Mouse (Mus musculus): ENCODE results near the gene Xk.
"Not testable (repeated sequence)": the region's sequence is repeated elsewhere in the genome, so short reads cannot be mapped to it uniquely, and the experiment has no call there.

The Xk gene

DNA sequence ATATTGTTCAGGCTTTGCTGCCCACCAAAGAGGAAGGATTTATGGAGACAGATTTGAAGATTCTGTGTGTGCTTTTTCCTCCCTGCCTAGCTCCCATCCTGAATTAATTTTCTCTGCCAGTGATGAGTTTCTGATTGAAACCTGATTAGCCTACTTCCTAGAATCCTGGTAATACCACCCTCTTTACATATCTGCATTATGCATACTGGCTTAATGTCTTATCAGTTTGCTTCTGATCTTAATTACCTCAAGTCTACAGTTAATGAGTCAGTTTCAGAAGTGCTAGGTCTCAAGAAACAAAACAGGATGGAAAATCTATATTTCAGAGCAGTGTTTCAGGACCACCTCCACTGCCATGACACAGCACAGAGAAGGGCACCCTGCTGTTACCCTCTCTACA is 43.9 kb downstream of the Xk start:
- DNase-seq (ENCODE audit: low spot score in 2 of 2): not testable (repeated sequence)

GRCm38 (mm10) chrX:9327954-9328353 is 55.4 kb downstream of the Xk start:
- not testable (repeated sequence) for DNase-seq (ENCODE audit: low spot score in 2 of 2)

DNA sequence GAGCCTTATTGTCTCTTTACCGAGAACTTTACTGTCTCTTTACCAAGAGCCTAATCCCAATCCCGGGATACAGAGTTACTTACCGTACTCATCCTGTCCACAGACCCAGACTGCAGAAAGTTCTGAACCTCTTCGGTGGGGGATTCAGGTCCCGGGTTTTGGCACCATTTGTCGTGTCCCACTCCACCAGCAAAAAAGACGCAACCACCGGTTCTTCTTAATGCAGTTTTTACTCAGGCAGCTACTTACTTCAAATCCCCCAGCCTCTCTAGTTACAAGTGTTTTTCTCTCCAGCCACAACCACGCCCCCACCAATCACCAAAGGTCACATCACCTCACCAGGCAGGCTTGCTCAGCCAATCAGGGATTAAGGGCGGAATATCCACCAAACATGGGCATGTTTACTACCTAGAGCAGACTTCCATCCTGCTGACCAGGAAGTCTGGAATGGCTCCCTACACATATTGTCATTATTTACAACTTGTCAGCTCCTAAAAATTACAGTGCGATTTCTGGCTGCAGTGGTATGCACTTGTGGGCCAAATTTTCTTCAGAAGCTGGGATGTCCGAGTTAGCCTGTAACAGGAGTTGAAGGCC is 59.9 kb downstream of the Xk start:
- DNase-seq (ENCODE audit: low spot score in 2 of 2): not testable (repeated sequence)

- peak in 1 of 2 experiments; percentile 47 for DNase-seq (ENCODE audit: low spot score in 2 of 2)
Measured at GRCm38 (mm10) chrX:9333035-9333434, 60.5 kb downstream of the Xk start.

GRCm38 (mm10) chrX:9334996-9335395 is 62.4 kb downstream of the Xk start:
- not testable (repeated sequence) for DNase-seq (ENCODE audit: low spot score in 2 of 2)

GRCm38 (mm10) chrX:9350327-9350726 is 77.8 kb downstream of the Xk start, which contains the start of gene H2al1k:
Gene H2al1k, plus strand, starts transcription at chrX:9350627.
- DNase-seq (ENCODE audit: low spot score in 2 of 2): not testable (repeated sequence)
